Mouse (Mus musculus) adrenal gland, postnatal 4 days (tissue): ENCODE results near the gene Khdrbs2. TPM values are rescaled to one million over a fixed set of nuclear protein-coding genes. Genes with fewer than 3 reads are reported as not detected.
"Not testable (repeated sequence)": the region's sequence is repeated elsewhere in the genome, so short reads cannot be mapped to it uniquely, and the experiment has no call there.

Experiments used
- DNase-seq, 2 experiments: peaks; one replicate each; pipeline ENCODE4 v3.0.0; 2021 to 2022; ENCODE audit warnings: low spot score in 2 of 2, mixed read lengths in 2 of 2
- total RNA-seq, 2 experiments: library from RNA; stranded (reverse); gene quantifications; 2 replicates each; pipeline ENCODE4 v1.2.3; 2021

The Khdrbs2 gene
- total RNA-seq, 2 experiments from 2014 or later: 1.0 to 1.8 TPM

- DNase-seq: no peak
Observed at GRCm38 (mm10) chr1:32463103-32463516, 290.6 kb downstream of the Khdrbs2 start.

- DNase-seq: no peak
Observed at GRCm38 (mm10) chr1:32471022-32471421, 298.5 kb downstream of the Khdrbs2 start.

GRCm38 (mm10) chr1:32471502-32472214, 299.1 kb downstream of the Khdrbs2 start:
- no peak for DNase-seq

DNA sequence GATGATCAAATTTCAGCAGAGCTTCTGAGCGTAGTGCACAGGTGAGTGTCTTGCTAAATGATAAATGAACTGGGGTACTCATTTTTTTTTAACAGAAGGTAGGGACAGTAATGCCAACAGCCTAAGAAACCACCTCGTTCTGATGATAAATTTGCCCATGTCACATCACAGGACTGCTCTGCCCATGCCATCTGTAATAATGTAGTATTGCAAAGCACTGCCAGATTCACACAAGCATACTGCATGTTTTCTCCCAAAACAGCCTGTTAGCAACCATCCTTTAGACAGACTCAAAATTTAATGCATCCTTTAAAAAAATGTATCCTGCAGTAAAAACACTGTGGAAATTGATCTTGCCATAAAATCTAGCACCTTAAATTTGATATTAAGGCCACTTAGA, 315.4 kb downstream of the Khdrbs2 start:
- no peak for DNase-seq

DNA sequence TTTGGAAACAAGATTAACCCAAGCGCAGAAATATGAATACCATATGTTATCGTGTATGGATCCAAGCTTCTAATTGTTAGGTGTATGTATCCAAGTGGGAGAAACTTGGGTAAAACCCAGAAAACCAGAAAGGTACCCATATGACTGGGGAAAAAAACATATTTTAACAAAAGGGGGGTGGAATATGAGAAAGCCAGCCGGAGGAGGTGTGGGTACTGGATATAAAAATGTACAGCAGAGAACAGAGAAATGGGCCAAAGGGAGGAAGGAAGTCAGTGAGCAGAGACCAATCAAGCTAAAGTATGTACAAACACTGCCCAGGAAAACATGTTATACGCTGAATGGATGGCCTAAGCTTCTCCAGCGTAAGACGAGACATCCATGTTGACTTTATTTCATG, 330.9 kb downstream of the Khdrbs2 start:
- DNase-seq: no peak

DNA sequence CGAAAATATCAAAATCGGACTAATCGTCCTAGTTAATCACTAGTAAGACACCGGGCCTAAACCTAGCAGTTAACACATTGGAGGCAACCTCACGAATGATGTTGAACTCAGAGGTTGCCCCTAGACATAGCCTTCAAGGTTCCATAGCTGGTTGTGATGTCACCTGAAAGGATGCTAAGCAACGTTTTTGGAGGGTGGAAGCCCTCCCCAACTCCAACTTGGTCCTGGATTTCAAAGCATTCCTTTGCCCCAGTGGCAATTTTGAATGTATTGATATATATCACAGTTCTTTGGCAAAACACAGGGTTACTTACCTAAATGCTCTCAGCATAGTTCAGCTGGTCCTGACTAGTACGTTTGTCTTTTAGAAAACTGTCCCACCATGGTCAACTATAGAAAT, 374.7 kb downstream of the Khdrbs2 start, which contains the start of gene Gm5415:
TSS of gene Gm5415 (minus strand) at position 101 of the 400 bp plus-strand sequence.
- DNase-seq: not testable (repeated sequence)

DNA sequence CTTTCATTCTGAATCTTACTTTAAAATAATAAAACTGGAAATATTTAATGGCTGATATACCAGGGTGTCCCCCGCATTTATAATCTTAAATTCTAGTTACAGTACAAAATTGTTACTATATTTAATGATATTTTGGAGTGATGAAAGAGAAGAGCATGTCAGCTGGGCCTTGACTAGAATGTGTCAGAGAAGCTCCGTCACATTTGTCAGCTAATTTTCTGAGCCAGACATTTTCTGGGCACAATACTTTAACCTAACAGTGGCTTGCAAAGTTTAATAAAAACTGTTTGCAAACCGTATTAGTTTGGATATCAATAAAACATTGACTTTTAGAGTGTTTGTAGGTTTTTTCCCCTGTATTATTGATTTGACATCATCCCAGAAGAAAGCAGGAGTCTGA, 380.9 kb downstream of the Khdrbs2 start:
- DNase-seq: no peak

DNA sequence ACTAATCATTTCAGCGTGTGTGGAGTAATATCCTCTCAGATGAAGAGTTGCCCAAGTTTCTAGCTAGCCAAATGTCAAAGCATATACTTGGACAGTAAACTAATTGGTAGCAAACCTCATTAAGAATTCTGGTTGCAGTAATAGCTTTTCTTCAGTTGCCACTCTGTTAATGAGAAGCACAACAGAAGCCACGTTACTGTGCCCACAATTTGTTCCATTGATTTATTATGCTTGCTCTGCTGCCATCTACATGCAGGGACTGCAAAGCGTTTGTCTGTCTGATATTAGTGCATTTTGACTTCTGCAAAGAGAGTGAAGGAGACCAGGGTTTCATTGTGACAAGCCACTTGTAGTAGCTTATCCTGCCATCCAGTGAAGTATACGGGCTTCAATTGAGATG, 381.4 kb downstream of the Khdrbs2 start:
- no peak for DNase-seq

DNA sequence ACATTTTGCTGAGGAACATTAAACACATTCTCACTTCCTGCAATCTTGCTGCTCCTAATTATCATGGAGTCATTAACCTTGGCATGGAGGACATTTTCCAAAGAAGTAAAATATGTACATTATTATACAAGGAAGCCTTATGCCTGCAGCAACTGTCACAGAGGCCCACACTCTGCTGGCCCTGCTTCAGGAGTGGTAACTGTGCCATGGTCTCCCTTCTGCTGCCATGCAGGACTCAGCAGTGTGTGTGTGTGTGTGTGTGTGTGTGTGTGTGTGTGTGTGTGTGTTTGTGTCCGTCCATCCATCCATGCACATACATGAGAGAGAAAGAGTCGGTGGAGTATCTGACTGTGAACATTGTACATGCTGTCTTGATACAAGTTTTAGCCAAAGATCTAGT, 396.4 kb downstream of the Khdrbs2 start:
- no peak for DNase-seq

- DNase-seq: no peak
Observed at GRCm38 (mm10) chr1:32626060-32626459, 453.5 kb downstream of the Khdrbs2 start.

DNA sequence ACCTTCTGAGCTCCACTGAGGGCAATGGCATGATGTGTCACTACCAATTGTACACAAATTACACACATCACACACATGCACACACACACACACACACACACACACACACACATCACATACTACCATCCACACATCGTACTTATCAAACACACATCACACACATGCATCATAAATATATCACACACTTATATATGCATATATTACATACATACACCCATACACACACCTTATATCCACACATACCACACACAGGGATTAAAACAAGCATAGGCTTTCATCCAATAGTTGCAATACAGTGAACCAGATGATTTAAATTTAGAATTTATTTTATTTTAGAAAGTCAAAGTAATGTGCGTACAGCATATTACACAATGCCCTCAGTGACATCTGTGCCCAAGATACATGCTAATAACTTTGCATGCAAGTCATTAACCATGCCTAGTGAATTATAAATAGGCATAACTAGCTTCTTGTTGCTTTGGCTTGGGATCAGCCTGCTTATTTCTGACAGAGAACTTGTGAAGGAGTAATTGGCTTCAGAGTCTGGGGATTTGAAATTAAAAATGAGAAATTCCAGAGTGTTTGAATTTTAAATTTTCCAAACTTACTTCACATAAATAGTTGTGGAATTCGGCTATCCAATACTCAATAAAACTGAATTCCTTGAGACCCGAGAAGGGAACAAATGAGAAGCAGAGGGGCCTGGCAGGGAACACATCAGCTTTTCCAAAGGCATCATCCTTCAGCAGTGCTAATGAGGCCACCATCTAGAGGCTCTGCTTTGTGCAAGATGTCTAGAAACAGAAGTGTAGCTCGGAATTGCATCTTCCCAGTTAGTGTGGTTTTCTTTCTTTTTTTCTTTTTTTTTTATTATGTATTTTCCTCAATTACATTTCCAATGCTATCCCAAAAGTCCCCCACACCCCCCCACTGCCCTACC, 460.2 kb downstream of the Khdrbs2 start:
- no peak for DNase-seq

DNA sequence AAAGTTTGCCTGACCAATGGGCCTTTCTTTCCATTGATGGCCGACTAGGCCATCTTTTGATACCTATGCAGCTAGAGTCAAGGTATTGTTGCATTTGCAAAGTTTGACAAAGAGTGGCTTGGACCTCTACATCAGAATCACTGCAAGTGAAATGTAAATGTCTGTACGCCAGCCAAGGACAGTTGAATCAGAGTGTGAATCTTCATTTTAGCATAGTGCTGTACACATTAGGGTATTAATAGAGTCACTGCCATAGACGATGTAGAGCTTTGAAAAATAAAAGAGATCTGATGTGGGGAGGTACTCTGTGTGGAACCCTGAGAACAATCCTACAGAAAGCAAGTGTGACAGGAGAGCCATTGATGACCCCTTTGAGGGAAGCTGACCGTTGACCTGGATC, 460.9 kb downstream of the Khdrbs2 start:
- DNase-seq: no peak

GRCm38 (mm10) chr1:32639118-32639517, 466.6 kb downstream of the Khdrbs2 start:
- no peak for DNase-seq

DNA sequence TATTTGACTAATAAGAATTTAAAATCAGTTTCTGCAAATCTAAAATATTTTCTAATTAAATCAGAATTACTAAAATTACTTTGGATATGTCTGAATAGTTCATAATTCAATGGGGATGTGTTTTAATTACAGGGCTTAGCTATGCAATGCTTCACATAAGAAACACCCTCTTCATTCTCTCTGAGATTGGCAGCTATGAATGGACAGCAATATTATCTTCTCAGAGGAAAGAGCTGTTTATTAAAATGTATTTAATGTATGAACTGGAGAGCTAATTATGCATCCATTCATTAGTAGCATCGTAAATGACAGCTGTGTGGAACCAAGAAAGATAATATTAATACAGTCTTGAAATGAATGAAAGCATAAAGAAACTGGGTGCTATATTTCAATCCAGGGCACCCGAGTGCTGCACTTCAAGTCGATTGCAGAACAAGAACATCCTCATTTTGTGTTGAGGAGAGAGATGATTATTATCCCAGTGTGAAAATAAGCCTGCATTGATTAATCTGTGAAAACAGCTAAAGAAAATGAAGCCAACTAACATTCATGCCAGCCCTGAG, 477.2 kb downstream of the Khdrbs2 start:
- no peak for DNase-seq

GRCm38 (mm10) chr1:32693806-32694205, 521.3 kb downstream of the Khdrbs2 start:
- DNase-seq: no peak

DNA sequence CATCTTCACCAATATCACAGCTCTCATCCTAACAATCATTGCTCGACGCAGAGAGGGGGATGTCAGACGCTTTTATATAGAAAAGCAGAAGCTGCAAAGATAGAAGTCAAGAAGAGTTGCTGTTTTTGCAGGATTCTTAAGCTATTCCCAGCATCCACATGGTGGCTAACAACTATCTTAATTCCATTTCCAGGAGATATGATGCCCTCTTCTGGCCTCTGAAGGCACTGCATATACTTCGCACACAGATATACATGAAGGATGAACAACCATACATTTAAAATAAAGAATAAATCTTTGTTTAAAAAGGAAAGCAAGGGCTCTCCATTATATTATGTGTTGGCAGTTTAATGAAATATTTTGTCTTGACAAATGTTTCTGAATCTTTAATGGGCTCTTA, 527.6 kb downstream of the Khdrbs2 start:
- no peak for DNase-seq

GRCm38 (mm10) chr1:32701267-32701666, 528.8 kb downstream of the Khdrbs2 start:
- DNase-seq: no peak
